Mouse (Mus musculus): ENCODE results near the gene Ifitm6.
A peak's percentile ranks its signal among the peaks of the same experiment; 100 is the strongest.
"Not testable (repeated sequence)": the region's sequence is repeated elsewhere in the genome, so short reads cannot be mapped to it uniquely, and the experiment has no call there.

The Ifitm6 gene

DNA sequence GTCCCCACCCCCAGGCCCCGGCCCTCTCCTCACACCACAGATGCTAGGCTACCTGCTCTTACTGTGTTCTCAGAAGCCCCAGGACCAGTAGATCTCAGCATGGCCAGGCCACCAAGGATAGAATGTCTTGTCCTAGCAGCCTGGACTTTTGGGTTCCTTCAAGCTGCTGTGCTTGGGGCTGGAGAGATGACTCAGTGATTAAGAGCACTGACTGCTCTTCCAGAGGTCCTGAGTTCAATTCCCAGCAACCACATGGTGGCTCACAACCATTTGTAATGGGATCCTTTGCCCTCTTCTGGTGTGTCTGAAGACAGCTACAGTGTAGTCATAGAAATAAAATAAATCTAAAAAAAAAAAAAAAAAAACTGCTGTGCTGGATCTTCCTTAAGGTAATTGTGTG is at the start of gene Ifitm6:
Gene Ifitm6, minus strand, starts transcription at position 101 of the 400 bp plus-strand sequence.
- DNase-seq (ENCODE audit: low spot score in 2 of 2) = not testable (repeated sequence)

GRCm38 (mm10) chr7:141064576-141064975 is 46.9 kb upstream of the Ifitm6 start:
- no peak for DNase-seq (ENCODE audit: low spot score in 2 of 2)

GRCm38 (mm10) chr7:141064175-141064574 is 46.5 kb upstream of the Ifitm6 start:
- no peak for DNase-seq (ENCODE audit: low spot score in 2 of 2)

GRCm38 (mm10) chr7:141063353-141063752 is 45.6 kb upstream of the Ifitm6 start:
- DNase-seq (ENCODE audit: low spot score in 2 of 2) = no peak

DNA sequence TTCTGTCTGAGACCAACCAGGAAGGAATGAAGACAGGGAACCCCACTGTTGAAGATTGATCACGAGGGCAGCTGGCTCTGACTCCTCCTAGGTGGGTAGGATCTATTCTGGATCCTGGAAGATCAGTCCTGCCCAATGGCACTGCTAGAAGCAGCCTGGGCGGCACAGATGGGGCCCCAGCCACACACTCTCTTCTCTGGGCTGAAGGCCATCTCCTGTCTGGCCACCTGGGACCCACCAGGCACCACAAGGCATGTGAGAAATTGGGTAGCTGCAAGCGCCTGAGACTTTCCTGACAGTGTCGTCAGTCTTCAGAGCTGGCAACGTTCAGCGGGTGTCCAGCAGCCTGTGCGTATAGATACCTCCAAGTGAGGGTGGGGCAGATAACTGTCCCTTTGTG is 44.8 kb upstream of the Ifitm6 start:
- DNase-seq (ENCODE audit: low spot score in 2 of 2) = no peak

- DNase-seq (ENCODE audit: low spot score in 2 of 2) = no peak
Observed at GRCm38 (mm10) chr7:141061269-141061692, 43.6 kb upstream of the Ifitm6 start.

DNA sequence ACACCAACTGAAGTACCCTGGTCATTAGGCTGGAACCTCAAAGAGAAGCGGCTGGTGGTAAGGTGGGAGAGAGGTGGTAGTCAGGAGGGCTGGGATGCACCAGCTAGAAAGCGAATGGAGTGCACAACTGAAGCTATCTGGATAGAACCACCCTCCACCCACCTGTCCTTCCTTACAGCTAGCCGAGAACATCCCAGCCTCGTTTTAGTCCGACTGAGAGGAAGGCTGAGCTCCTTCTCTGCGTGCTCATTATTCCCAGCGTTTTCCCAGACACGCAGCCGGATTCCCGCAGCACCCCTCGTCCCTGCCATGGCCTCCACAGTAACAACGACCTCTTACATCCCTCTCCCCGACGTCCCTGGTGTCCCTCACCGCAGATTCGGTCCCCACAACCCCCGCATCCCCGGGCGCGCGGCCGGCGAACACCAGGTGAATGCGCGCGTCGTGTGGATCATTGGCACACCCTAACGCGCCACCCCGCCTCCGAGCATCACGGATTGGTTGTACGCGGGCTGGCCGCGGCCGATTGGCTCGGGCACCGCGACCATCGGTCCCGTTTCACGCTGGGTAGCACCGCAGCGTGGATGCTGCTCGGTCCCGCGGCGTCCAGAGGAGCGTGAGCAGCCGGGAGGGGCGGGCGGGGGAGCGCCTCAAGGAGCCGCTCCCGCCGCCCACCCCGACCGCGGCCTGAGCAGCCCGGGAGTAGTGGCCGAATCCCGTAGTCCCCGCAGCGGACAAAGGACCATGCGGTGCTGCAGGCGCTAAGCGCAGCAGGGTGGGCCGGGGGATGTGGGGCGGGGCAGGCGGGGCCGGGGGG is 42.9 kb upstream of the Ifitm6 start, which contains the start of gene B4galnt4:
Gene B4galnt4, plus strand, starts transcription at position 679 of the 817 bp plus-strand sequence.
- peak in 1 of 2 experiments; percentile 51 for DNase-seq (ENCODE audit: low spot score in 2 of 2)

DNA sequence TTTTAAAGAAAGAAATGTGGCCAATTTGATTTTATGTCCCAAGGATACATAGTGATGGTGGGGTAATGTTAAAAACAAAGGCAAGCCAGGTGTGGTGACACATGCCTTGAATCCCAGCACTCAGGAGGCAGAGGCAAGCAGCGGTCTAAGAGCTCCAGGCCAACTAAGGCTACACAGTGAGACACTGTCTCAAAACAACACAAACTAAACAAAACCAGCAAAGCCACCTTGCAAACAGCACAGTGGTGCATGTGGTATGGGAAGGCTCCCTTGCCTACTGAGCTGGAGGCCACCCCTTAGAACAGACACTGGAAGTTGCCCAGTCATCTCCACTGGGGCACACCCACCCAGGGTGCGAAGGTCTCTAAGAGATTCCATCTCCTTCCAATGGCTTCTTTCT is 42.2 kb upstream of the Ifitm6 start:
- no peak for DNase-seq (ENCODE audit: low spot score in 2 of 2)

- DNase-seq (ENCODE audit: low spot score in 2 of 2) = no peak
Observed at GRCm38 (mm10) chr7:141058601-141059341, 41.0 kb upstream of the Ifitm6 start.

DNA sequence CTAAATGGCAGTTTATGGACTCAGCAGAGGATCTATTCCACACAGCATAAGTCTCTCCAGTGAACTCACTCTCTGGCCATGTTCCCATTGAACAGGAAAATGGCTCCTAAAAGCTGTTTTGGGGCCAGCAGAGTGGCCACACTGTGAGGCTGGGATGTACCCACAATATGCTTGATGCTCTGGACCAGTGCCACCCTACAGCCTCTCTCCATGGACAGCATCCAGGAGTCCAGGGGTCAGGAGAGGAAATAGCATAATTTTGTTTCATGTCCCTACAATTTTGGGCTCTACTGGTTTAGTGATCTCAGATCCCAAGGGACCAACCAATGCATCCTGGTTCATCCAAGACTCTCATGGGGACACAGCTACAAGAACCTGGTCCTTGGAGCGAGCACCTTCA is 39.8 kb upstream of the Ifitm6 start:
- DNase-seq (ENCODE audit: low spot score in 2 of 2) = no peak

- DNase-seq (ENCODE audit: low spot score in 2 of 2) = no peak
Observed at GRCm38 (mm10) chr7:141056976-141057375, 39.3 kb upstream of the Ifitm6 start.

- no peak for DNase-seq (ENCODE audit: low spot score in 2 of 2)
Observed at GRCm38 (mm10) chr7:141055785-141056184, 38.1 kb upstream of the Ifitm6 start.

- no peak for DNase-seq (ENCODE audit: low spot score in 2 of 2)
Observed at GRCm38 (mm10) chr7:141052421-141052820, 34.7 kb upstream of the Ifitm6 start.

- no peak for DNase-seq (ENCODE audit: low spot score in 2 of 2)
Observed at GRCm38 (mm10) chr7:141052016-141052415, 34.3 kb upstream of the Ifitm6 start.

DNA sequence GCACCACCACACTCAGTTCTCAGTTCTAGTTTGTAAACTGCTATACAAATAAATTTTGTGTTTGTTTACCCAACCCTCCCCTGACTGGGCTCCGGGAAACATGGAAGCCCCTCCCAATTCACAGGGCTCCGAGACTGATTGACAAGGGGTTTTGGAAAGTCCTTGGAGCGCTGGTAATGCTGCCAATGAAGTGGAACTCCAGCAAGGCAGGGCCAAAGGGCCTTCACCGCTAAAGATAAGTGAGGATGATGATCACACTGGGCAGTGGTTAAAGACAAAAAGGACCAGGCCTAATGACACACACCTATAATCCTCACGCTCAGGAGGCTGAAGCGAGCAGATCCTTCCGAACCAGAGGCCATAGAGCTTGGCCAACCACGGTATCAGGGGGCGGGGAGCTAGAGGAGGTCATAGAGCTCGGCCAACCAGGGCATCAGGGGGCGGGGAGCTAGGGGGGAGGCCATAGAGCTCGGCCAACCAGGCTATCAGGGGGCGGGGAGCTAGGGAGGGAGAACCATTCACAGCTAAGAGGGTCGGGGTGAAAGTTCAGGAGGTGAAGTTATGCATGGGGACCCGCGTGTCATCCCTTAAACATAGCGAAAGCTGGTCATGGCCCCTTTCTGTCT is 33.4 kb upstream of the Ifitm6 start:
- no peak for DNase-seq (ENCODE audit: low spot score in 2 of 2)

GRCm38 (mm10) chr7:141049326-141049725 is 31.6 kb upstream of the Ifitm6 start:
- no peak for DNase-seq (ENCODE audit: low spot score in 2 of 2)

GRCm38 (mm10) chr7:141048226-141049218 is 30.8 kb upstream of the Ifitm6 start:
- peak; percentile 75 to 89 for DNase-seq (ENCODE audit: low spot score in 2 of 2)

- DNase-seq (ENCODE audit: low spot score in 2 of 2) = no peak
Observed at GRCm38 (mm10) chr7:141047581-141048225, 30.0 kb upstream of the Ifitm6 start.

GRCm38 (mm10) chr7:141046931-141047580 is 29.3 kb upstream of the Ifitm6 start:
- no peak for DNase-seq (ENCODE audit: low spot score in 2 of 2)

DNA sequence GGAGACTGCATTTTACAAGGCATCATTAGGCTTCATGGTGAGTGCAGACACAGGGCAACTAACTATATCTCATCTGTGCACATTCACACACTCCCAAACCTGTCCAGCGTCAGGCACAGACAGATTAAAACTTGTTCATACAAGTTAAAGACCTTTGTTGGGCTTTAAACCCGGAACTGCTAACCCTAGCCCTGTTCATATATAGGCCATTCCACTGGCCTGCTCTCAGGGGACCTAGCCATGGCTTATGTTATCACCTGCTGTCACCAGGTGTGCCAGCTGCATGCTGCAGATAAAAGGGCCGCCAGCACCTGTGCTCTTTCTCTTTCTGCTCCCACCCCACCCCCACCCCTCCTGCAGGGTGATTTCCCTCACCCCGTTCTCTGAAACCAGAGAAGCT is 24.8 kb upstream of the Ifitm6 start:
- no peak for DNase-seq (ENCODE audit: low spot score in 2 of 2)

All from thymus, postnatal 10 days (tissue).